Mouse (Mus musculus): ENCODE measurements around the gene Fras1. TPM values are rescaled to one million over a fixed set of nuclear protein-coding genes. Genes with fewer than 3 reads are reported as not detected.

The Fras1 gene
- polyA plus RNA-seq, 1 experiment: 6.9 TPM

- 0 out of 2 replicates have a peak, but pooled peaks cover 4% of the 10 kb centered on the region for H3K9me3 ChIP-seq (replicated peaks; ENCODE audit: control insufficient read depth, insufficient read depth, low read length, poor library complexity, severe bottlenecking)
- no peak overlapping the region for H3K9ac ChIP-seq (ENCODE audit: low read depth, poor library complexity, severe bottlenecking)
- TF ChIP-seq POLR2A (IDR thresholded peaks at IDR 0.05; ENCODE audit: insufficient read depth, low read length): no peak
- no peak for TF ChIP-seq CTCF (IDR thresholded peaks at IDR 0.05; ENCODE audit: low read depth, low read length)
- no peak for TF ChIP-seq EP300 (IDR thresholded peaks at IDR 0.05; ENCODE audit: insufficient read depth, low read depth, low read length)
- H3K4me1 ChIP-seq (ENCODE audit: control insufficient read depth, insufficient read depth, low read length): no peaks in the 10 kb centered on the region
- H3K4me3 ChIP-seq (ENCODE audit: low read depth, low read length): no peak overlapping the region
- no peaks in the 10 kb centered on the region for H3K36me3 ChIP-seq (ENCODE audit: control insufficient read depth, insufficient read depth, low read length, poor library complexity, severe bottlenecking)
- H3K27ac ChIP-seq (ENCODE audit: insufficient read depth, low read length): no peak overlapping the region
- H3K27me3 ChIP-seq (ENCODE audit: control insufficient read depth, insufficient read depth, low read length, poor library complexity, severe bottlenecking): no peaks in the 10 kb centered on the region; the same call in 1 of the 2 replicates
These were observed 17.3 kb downstream of the Fras1 start for GRCm38 (mm10) chr5:96391086-96391485.

DNA sequence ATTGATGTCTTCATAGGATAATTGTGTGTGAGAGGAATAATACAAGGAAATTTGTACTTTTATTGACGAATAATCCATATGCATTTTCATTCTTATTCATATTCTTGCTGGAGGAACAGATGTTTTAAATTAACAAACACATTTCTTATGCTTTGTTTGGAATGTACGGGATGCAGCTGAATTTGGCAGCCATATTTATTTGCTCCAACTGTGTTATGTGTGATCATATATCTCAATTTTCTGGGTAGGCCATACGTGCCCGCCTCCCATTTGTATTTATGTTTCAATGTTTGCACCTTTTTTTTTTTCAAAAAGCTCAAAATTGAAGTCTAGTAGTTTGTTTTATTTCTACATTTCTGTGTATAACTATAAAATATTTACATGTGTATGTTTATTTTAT lies 21.2 kb downstream of the Fras1 start:
- Histone ChIP-seq H3K36me3 (ENCODE audit: control insufficient read depth, insufficient read depth, low read length, poor library complexity, severe bottlenecking) (no peaks in the 10 kb centered on the region), H3K27ac (ENCODE audit: insufficient read depth, low read length) (no peak overlapping the region), H3K4me1 (ENCODE audit: control insufficient read depth, insufficient read depth, low read length) (no peaks in the 10 kb centered on the region), H3K27me3 (ENCODE audit: control insufficient read depth, insufficient read depth, low read length, poor library complexity, severe bottlenecking) (no peaks in the 10 kb centered on the region), H3K4me3 (ENCODE audit: low read depth, low read length) (no peak overlapping the region), H3K9ac (ENCODE audit: low read depth, poor library complexity, severe bottlenecking) (no peak overlapping the region), H3K9me3 (replicated peaks; ENCODE audit: control insufficient read depth, insufficient read depth, low read length, poor library complexity, severe bottlenecking) (no peaks in the 10 kb centered on the region)
- TF ChIP-seq CTCF (IDR thresholded peaks at IDR 0.05; ENCODE audit: low read depth, low read length): no peak

GRCm38 (mm10) chr5:96395786-96396650 lies 22.3 kb downstream of the Fras1 start:
- H3K27me3 ChIP-seq (ENCODE audit: control insufficient read depth, insufficient read depth, low read length, poor library complexity, severe bottlenecking): no peaks in the 10 kb centered on the region
- no peak overlapping the region for H3K4me3 ChIP-seq (ENCODE audit: low read depth, low read length)
- H3K27ac ChIP-seq (ENCODE audit: insufficient read depth, low read length): no peak overlapping the region
- H3K9me3 ChIP-seq (replicated peaks; ENCODE audit: control insufficient read depth, insufficient read depth, low read length, poor library complexity, severe bottlenecking): no peaks in the 10 kb centered on the region
- no peaks in the 10 kb centered on the region for H3K36me3 ChIP-seq (ENCODE audit: control insufficient read depth, insufficient read depth, low read length, poor library complexity, severe bottlenecking)
- H3K9ac ChIP-seq (ENCODE audit: low read depth, poor library complexity, severe bottlenecking): no peak overlapping the region
- no peaks in the 10 kb centered on the region for H3K4me1 ChIP-seq (ENCODE audit: control insufficient read depth, insufficient read depth, low read length)
- no peak for TF ChIP-seq CTCF (IDR thresholded peaks at IDR 0.05; ENCODE audit: low read depth, low read length)
- TF ChIP-seq POLR2A (IDR thresholded peaks at IDR 0.05; ENCODE audit: insufficient read depth, low read length): no peak
- no peak for TF ChIP-seq EP300 (IDR thresholded peaks at IDR 0.05; ENCODE audit: insufficient read depth, low read depth, low read length)

- Histone ChIP-seq H3K9me3 (replicated peaks; ENCODE audit: control insufficient read depth, insufficient read depth, low read length, poor library complexity, severe bottlenecking) (no peaks in the 10 kb centered on the region), H3K36me3 (ENCODE audit: control insufficient read depth, insufficient read depth, low read length, poor library complexity, severe bottlenecking) (no peaks in the 10 kb centered on the region), H3K27ac (ENCODE audit: insufficient read depth, low read length) (no peak overlapping the region), H3K27me3 (ENCODE audit: control insufficient read depth, insufficient read depth, low read length, poor library complexity, severe bottlenecking) (no peaks in the 10 kb centered on the region), H3K4me1 (ENCODE audit: control insufficient read depth, insufficient read depth, low read length) (no peaks in the 10 kb centered on the region), H3K9ac (ENCODE audit: low read depth, poor library complexity, severe bottlenecking) (no peak overlapping the region), H3K4me3 (ENCODE audit: low read depth, low read length) (no peak overlapping the region)
- no peak for TF ChIP-seq CTCF (IDR thresholded peaks at IDR 0.05; ENCODE audit: low read depth, low read length)
- no peak for TF ChIP-seq EP300 (IDR thresholded peaks at IDR 0.05; ENCODE audit: insufficient read depth, low read depth, low read length)
- TF ChIP-seq POLR2A (IDR thresholded peaks at IDR 0.05; ENCODE audit: insufficient read depth, low read length): no peak
These were observed 28.8 kb downstream of the Fras1 start for GRCm38 (mm10) chr5:96402555-96402954.

DNA sequence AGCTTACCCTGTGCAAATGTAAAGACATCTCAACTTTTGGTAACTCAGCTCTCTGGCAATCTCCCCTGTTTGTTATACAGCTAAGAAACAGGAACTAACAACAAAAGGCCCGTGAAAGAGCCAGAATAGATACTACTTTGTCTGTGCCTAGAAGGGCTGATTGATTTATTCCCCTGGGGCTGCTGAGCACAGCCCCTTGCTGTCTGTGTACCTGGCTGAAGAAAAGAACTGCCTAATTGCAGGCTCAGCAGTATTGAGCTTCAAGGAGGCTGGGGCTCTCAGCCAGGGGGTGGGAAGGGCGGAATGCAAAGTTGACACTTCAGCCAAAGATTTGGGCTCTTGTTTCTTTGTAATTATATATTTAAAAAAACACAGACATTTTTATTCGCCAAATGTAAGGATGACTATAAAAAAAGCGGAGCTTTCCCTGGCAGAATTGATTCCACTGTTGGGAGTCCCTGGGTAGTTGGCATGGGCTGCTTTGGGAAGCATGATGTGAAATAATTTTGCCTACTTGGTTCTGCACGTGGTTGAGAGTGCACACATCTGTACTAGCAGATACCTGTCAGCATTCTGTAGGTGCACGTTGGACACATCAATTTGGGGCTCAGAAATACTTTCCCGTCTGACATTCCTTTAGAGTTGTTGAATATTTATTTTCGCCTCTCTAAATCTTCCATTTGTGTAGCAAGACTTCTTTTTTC lies 31.5 kb downstream of the Fras1 start:
- Histone ChIP-seq H3K27me3 (ENCODE audit: control insufficient read depth, insufficient read depth, low read length, poor library complexity, severe bottlenecking) (no peaks in the 10 kb centered on the region), H3K4me3 (ENCODE audit: low read depth, low read length) (no peak overlapping the region), H3K4me1 (ENCODE audit: control insufficient read depth, insufficient read depth, low read length) (no peaks in the 10 kb centered on the region), H3K9me3 (replicated peaks; ENCODE audit: control insufficient read depth, insufficient read depth, low read length, poor library complexity, severe bottlenecking) (no peaks in the 10 kb centered on the region), H3K36me3 (ENCODE audit: control insufficient read depth, insufficient read depth, low read length, poor library complexity, severe bottlenecking) (no peaks in the 10 kb centered on the region), H3K9ac (ENCODE audit: low read depth, poor library complexity, severe bottlenecking) (no peak overlapping the region), H3K27ac (ENCODE audit: insufficient read depth, low read length) (no peak overlapping the region)
- TF ChIP-seq POLR2A (IDR thresholded peaks at IDR 0.05; ENCODE audit: insufficient read depth, low read length) (no peak), CTCF (IDR thresholded peaks at IDR 0.05; ENCODE audit: low read depth, low read length) (no peak)

GRCm38 (mm10) chr5:96408291-96408690 lies 34.5 kb downstream of the Fras1 start:
- H3K27me3 ChIP-seq (ENCODE audit: control insufficient read depth, insufficient read depth, low read length, poor library complexity, severe bottlenecking): no peaks in the 10 kb centered on the region
- no peak overlapping the region for H3K9ac ChIP-seq (ENCODE audit: low read depth, poor library complexity, severe bottlenecking)
- TF ChIP-seq POLR2A (IDR thresholded peaks at IDR 0.05; ENCODE audit: insufficient read depth, low read length) (no peak), EP300 (IDR thresholded peaks at IDR 0.05; ENCODE audit: insufficient read depth, low read depth, low read length) (no peak), CTCF (IDR thresholded peaks at IDR 0.05; ENCODE audit: low read depth, low read length) (no peak)
- H3K4me1 ChIP-seq (ENCODE audit: control insufficient read depth, insufficient read depth, low read length): no peaks in the 10 kb centered on the region
- H3K9me3 ChIP-seq (replicated peaks; ENCODE audit: control insufficient read depth, insufficient read depth, low read length, poor library complexity, severe bottlenecking): no peaks in the 10 kb centered on the region
- no peak overlapping the region for H3K27ac ChIP-seq (ENCODE audit: insufficient read depth, low read length)
- H3K4me3 ChIP-seq (ENCODE audit: low read depth, low read length): no peak overlapping the region
- H3K36me3 ChIP-seq (ENCODE audit: control insufficient read depth, insufficient read depth, low read length, poor library complexity, severe bottlenecking): no peaks in the 10 kb centered on the region

Measured in ES-Bruce4 (cell line).